Mouse (Mus musculus) fat pad, adult 2 months (tissue): Measurements from ENCODE around the gene Rasgrp3.
"Not testable (repeated sequence)": the region's sequence is repeated elsewhere in the genome, so short reads cannot be mapped to it uniquely, and the experiment has no call there.

ENCODE experiments used
- DNase-seq: peaks from one replicate; pipeline ENCODE4 v3.0.0-alpha.2; 2011; ENCODE audit warnings: low read depth, low spot score; ENCODE audit errors: extremely low read depth

Rasgrp3 gene

DNA sequence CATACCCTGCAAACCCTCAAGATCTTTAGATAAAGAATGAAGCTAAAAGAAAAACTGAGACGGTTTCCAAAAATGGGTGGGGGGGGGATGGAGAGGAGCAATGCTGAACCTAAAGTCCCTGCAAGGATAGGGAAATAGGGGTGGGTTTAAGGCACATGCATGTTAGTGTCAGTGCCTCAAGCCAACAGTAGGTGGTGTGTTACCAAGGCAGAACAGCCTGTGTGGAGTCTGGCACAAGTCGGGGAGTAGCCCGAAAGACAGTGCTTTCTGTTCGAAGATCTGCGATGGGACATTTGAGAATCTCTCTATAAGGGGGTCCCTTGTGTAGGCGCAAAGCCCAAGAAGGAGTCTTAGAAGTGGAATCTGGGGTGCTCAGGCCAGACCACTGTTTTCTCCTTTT lies 24.9 kb downstream of the Rasgrp3 start:
- no peak for DNase-seq

DNA sequence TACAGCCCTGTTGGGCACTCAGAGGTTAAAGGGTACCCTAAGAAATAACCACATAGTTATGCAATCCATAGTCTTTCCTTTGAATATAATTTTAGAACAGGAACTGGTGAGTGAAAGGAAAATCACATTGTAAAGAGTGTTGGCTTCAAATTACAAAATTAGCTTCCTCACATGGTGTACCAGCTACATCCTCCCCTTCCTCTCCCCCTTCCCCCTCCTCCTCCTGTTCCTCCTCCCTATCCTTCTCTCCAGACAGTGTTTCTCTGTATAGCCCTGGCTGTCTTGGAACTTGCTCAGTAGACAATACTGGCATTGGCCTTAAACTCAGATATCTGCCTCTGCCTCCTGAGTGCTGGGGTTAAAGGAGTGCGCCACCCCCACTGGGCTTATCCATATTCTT lies 26.1 kb downstream of the Rasgrp3 start:
- no peak for DNase-seq

DNA sequence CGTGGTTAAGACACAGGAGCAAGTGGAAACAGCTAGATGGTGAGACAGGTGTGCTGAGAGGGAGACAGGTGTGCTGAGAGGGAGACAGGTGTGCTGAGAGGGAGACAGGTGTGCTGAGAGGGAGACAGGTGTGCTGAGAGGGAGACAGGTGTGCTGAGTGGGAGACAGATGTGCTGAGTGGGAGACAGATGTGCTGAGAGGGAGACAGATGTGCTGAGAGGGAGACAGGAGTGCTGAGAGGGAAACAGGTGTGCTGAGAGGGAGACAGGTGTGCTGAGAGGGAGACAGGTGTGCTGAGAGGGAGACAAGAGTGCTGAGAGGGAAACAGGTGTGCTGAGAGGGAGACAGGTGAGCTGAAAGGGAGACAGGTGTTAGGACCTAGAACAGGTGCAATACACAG lies 27.5 kb downstream of the Rasgrp3 start:
- not testable (repeated sequence) for DNase-seq

DNA sequence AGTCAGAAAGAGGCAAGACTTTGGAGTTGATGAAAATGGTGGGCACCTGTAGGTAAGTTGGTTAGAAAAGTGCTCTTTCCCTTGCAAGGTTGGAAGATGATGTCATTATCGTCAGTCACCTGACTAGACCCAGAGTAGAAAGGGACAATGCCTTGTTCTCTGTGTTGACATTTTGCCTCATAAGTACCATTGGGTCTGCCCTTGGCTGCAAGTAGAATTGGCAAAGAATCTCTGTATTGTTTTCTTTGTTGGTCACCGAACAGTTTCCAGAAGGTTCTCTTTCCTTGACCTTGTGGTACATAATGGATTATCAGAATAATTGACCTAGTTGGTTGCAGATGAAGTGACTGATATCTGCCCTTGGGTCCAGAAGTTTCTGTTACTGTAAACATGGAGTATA lies 27.9 kb downstream of the Rasgrp3 start:
- no peak for DNase-seq

DNA sequence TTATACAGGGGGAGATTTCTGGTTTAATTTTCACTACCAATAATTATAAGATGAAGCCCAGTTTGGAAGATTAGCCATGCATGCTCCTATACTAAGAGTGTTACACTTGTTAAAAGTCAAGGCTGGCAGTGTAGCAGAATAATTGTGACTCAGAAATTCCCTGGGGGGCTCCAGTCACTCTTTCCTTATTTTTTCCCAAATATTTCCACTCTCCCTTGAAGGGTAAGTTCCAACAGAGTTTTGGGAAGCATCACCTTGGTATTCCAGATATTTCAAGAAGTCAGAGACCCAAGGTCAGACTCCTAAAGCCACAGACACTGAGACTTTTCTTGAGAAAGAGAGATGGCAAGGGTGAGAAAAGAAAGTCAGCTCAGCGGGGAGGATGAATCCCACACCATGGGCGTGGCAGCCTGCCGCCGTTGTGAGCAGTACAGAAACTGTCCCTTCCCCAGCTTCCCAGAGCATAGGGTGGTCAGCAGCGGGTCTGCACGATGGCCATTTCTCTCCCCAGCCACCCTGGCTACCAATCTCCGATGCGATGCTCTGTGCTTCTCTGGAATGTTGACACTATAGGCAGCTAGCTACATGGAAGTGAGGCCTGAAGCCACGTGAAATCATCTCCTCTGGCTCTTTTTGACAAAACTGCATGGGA lies 28.8 kb downstream of the Rasgrp3 start:
- no peak for DNase-seq

DNA sequence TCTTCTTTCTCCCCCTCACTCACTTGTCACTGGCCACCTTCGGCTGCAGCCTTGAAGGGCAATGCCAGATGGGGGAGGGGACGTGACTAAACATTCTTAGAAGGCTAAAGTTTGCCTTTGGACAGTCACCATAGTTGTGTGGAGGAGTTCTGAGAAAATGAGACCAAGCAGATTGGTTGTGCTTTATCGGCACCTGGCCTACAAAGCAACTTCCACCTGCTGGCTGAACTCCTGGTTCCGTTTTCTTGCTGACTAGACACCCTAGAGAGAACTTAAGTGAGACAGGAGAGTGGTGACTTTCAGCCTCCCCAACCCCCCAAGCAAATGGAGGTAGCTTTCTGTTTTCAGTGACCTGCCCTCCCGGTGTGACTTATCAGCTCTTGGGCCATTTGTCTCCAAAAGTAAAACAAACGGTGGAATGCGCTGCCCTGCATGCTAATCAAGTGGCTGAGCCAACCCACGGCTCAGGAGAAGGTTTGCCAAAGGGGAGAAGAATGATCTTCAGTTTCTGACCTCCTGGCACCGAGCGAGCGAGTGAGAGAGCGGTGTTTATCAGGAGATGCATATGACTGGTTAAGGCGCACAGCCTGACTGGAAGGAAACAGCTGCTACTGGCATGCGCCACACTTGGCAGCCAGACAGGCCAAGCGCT lies 29.4 kb downstream of the Rasgrp3 start:
- no peak for DNase-seq

DNA sequence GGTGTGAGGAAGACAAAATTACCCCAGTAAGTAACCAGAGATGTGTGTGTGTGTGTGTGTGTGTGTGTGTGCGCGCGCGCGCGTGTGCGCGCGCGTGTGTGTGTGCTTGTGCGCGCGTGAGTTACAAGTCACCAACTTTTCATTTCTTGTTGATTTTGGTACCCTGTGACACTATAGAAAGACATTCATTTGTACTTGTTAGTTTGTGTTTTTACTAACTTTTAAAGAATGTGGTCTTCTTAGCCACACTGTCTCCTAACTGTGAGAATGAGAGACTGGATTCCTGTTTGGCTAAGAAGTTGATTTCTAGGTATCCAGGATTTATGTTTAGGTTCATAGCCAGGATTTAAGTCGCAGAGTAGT lies 29.9 kb downstream of the Rasgrp3 start:
- DNase-seq: no peak

DNA sequence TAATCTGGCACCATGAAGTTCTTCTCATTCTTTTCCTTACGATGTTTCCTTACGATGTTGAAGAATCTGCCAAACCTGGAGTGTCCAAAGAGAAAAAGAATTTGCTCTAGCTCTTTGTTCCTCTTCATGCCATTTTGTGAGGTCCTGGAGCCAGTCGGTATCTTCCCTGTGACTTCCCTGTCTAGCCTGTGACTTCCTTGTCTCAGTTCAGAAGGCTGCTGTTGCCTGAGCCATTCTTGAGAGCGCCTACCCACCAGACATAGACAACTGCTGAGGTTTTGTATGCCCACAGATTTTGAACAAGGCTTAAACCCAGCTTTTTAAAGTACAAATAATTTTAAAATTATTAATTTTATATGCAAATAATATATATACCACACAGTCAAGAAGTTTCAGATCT lies 31.3 kb downstream of the Rasgrp3 start:
- DNase-seq: no peak

DNA sequence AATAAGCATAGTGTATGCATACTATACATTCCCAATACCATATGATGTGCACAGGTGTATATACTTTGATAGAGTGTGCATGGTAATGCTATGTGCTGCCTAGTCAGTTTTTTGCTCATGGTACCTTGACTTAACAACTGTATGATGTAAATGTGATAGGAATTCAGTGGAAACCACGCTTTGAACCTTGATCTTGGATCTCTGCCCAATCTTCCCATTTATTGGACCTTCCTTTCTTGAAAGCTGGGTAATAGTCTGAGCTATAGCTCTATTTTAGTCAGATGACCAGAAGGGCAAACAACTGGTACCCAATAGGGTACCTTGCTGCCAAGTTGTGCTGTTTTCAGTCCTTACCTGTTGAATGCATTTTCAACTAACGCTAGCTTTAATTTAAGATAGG lies 31.8 kb downstream of the Rasgrp3 start:
- no peak for DNase-seq

DNA sequence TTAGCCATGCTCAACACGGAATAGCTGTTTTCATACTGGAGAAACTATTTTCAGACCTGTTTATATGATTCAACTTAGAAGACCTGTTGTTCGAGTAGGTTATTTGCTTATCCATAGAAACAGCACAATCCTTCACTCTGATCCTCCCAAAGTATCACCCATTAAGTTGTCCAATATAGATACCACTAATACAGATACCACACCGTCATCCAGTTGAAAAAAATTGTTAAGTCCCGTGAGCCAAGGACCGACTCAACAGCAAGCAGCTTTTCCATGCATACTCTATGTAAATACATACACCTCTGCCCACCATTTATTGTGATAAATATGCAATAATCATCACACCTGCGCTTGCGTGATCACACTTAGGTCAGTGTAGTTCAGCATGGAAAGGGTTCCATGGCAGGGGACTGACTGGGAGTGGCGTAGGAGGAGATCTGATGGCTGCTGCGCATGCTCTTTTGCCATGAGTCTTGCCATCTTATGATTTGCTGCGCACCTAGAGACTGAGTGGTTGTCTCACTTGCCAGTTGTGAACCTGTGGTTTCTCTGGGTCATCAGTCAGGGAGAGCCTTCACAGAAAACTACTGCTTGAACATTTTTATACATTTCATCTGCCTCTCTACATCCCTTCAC lies 32.9 kb downstream of the Rasgrp3 start:
- no peak for DNase-seq

DNA sequence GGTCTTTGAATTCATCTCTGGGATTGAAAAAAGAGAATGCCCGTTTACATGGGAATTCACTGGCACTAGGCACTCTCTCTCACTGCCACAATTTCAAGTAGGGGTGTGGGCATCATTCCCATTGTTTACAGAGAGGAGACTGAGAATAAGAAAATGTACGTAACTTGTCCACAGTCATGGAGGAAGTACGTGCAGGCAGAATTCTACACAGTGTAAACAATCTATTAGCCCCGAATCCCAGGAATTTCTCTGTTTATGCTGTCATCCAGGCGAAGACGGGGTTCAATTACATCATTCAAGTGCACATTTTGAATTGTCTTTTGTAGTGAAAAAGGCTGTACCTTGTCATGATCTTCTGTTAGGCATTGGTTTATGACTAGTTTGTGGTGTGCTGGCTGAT lies 34.6 kb downstream of the Rasgrp3 start:
- DNase-seq: no peak

DNA sequence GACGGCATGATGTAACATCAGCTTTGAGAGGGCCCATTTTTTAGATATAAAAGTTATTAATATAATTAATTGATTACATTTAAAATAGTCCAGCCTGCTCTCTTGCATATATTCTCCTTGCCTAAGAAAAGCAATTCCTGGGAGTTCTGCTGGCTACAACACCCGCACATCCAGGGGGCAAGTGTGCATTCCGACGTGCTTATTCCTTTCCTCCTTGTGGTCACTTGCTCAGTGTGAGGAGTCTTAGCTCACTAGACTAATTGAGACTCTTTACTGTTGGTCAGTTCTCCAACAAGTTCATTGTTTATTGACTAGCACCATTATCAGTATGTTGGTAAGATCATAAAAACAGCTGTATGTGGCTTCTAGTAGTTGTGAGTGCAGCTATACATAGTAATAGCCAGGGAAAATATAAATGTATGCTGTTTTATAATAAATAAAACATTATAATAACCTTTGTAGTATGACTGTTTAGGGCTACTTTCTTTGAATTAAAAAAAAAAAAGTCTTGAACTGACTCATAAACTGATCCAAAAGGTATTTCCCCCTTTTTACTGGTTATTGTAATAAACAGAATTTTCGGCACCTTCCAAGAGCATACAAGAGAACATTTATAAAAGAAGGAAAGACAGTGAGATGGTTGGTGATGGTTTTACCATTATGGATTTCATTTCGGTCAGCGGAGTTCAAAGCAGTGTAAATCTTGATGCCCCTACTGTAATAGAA lies 35.4 kb downstream of the Rasgrp3 start:
- DNase-seq: no peak

DNA sequence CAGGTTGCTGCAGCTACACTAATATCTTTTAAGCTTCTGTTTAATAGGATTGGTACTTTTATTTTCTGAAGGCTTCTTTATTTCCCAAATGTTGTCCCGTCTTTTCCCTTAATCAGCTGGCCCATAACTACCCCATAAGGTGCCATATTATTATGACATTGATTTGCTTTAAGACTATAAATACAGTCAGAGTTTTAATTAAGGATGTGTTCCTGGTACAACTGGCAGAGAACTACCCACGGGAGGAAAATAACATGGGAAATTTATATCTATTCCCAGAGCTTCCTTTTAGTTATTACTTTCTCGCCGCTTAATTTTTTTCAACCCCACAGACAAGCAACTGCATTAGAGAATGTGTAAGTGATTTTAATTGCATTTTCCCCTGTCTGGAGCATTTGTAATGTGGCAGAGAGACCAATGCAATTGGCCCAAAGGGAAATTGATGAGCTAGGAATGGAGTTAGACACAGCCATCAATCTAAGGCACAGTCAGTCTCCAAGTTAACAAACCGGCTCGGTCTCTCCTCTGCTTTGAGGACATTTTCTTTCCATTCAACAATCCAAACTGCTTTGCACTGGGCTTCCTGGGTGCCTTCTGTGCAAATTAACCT lies 36.1 kb downstream of the Rasgrp3 start:
- no peak for DNase-seq

DNA sequence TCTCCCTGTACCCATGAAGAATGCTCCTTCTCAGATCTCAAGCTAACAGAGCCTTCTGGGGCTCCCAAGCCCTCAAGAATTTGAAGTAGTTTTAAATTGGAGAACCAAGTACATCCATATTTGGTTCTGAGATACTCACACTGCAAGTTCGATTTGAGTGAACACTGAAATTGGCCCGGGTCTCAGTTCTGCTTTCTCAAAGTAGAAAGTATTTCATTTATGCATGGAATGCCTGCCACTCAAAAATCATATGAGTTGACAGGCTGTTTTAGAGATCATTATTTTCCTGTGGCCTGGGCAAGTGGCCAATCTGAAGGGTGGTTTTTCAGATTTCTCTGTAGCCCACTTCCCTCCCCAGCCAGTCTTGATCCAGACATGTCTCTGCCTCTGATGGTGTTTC lies 36.7 kb downstream of the Rasgrp3 start:
- no peak for DNase-seq

DNA sequence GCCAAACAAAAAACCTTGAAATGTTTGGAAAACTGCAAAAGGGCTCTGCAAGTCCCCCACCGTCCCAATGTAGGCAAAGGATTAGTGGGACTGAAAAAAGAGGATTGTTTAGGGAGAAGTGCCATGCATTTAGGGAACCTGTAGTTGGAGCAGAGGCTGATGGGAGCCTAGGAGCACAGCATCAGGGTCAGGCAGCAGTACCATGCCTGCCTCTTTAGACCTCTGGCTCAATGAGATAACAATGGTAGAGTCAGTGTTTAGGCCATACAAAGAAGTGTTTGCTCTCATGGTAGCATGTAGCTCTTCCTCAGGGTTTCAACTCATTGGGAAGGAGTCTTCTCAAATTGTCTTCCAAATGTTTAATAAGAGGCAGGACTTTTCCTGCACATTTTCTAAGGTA lies 40.3 kb downstream of the Rasgrp3 start:
- DNase-seq: no peak

DNA sequence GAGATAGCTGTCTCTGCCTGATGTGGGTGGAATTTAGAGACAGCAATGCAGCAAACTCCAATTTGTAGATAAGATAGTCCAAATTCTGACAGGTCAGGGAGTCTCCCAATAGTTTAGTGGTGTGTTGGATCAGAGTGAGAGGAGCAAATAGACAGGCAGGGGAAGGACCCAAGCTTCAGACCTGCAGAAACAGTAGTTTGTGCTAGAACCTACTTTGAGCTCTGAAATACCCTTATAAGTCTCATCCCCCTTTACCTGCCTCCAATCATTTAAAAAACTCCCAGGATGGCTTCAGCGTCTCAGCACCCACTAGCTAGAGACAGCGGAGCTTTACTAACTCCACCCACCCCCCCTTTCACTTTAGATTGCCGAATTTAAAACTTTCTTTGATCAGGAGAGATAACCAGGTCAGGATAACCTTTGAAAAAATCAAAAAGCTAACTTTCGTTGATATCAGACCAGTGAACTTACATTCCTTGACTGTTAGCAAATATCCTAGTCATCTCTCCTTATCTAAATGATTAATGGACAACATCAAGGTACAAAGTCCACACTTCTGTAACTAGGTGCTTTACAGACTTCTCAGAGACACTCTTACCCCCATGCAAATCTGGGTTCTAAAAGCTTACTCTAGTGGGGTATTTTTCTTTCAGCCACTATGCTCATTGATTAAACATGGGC lies 41.2 kb downstream of the Rasgrp3 start:
- no peak for DNase-seq

DNA sequence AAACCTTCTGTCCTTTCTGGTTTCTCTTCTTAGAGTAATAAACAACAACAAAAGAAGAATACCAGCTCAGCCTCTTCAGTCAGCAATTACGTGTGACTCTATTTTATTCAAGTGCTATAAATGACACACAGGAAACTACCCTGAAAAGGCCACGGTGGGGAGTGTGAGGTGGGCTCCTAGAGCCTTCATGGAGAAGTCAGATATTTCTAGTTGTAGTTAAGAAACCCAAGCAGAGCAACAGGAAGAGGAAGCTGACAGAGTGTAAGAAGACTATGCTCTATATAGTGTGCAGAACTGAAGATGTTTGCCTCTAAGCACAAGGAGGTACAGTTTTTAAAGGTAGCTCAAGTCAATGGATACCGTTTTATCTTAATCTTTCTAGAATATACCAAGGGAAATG lies 42.0 kb downstream of the Rasgrp3 start:
- DNase-seq: no peak

DNA sequence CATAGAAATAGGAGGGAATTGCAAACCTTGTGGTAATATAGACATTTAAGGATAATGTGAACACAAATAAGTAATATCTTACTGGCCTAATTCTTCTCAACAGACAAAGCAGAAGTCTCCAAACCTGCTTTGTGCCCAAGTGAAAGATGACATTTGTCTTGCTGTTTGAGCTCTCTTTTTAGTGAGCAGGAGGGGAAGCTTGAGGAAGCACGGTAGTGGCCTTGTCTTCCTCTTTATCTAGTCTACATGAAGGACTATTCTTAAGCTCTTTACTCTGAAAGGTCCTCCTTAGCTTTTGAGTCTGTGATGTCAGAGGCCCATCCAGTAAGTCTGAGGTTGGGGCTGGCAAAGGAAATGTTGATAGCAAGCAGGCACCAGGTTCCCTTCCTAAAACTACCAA lies 43.1 kb downstream of the Rasgrp3 start:
- no peak for DNase-seq

DNA sequence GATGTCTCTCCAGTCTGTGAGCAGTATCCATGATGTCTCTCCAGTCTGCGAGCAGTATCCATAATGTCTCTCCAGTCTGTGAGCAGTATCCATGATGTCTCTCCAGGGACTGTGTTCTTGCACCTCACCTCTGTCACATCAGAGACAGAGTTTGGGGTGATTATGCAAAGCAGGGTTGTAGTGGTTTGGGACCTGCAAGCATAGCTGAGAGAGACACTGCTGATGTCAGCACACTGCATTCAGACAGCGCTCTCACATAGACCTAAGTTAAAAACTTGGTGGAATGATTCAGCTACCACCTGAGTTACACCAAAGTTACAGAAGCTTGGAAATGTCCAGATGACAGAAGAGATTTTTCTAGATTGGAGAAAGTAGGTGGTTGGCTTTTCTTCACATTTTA lies 44.0 kb downstream of the Rasgrp3 start:
- no peak for DNase-seq

DNA sequence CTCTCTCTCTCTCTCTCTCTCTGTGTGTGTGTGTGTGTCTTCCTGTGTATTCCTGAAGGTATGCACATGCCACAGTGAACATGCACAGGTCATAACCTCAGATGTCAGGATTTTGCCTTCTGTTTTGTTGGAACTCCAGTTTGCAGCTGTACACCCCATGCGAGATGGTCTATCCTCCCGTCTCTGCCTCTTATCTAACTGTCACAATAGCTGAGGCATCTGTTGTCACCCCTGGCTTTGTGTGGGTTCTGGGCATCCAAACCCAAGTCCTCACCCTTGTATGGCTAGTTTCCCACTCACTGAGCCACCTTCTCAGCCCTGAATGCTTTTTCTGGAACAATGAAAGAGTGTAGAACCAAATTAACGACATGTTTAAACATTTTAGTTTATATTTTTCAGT lies 44.7 kb downstream of the Rasgrp3 start:
- DNase-seq: no peak

DNA sequence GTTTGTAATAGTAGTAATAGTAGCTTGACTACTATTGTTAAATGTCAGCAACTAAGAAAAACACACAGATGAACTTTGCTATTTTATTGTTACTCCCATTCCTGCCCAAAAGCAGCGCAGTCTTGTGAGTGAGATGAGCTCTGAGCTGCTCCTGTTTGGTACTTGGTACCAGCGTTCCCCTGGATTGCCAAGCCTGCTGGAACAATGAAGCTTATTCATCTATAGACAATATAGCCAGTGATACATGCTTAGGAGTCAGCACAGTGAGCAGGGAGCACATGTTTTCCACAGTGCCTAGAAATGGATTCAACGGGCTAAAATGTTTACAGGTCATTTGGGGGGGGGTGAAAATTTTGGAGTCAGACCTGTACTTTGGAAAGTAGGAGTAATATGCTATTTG lies 50.5 kb downstream of the Rasgrp3 start:
- no peak for DNase-seq
